ENCODE assay signal across 25 mouse cellular contexts in genomic region chr12:109529501-109529900, GRCm38 (mm10).
A peak's percentile ranks its signal among the peaks of the same experiment; 100 is the strongest.
DNase-seq lines count a peak whose midpoint lies in the region; ATAC-seq and TF ChIP-seq lines count a peak whose summit lies in the region.
"Had no signal": no experiment of that assay in that cellular context is flagged by ENCODE, and none has a peak within 500 bp of the region (broad histone marks: within the 10 kb centered on the region; RNA-seq: fewer than 3 reads in every experiment).

No protein-coding gene starts in this region.

- in situ Hi-C loops in ES-E14 (cut with MboI; ENCODE audit: low sequenced_read_pairs in 2 of 2, unreplicated experiment in 2 of 2), result no loop called here

- H3K27me3 ChIP-seq in midbrain, embryonic 10.5 days (ENCODE audit: low read depth, poor library complexity, severe bottlenecking), result peaks cover 35% of the 10 kb centered on the region
- 0 out of 2 replicates have a peak, but pooled peaks cover 3% of the 10 kb centered on the region for H3K27me3 ChIP-seq in midbrain, postnatal 0 days (ENCODE audit: insufficient read depth, low read length)
- H3K27me3 ChIP-seq in embryonic facial prominence, embryonic 14.5 days (replicated peaks; ENCODE audit: control insufficient read depth, insufficient read depth, low read length), result no peaks in the 10 kb centered on the region
- H3K27me3 ChIP-seq: embryonic facial prominence, embryonic 15.5 days; hindbrain, embryonic 15.5 days had no signal

- DNase-seq in midbrain, embryonic 10.5 days (ENCODE audit: low spot score), result no peak
- DNase-seq in midbrain, postnatal 0 days (ENCODE audit: low spot score), result no peak
- no peak for DNase-seq in ES-E14 (ENCODE audit: low read depth, low spot score)
- DNase-seq in embryonic facial prominence, embryonic 14.5 days (ENCODE audit: low spot score), result no peak
- no peak for DNase-seq in right cerebral cortex, postnatal 25 days
- DNase-seq in heart, postnatal 36 days, result no peak
- DNase-seq: adrenal gland, adult 2 months; adrenal gland, postnatal 14 days; cerebellum, adult 11 months; cerebellum, adult 2 months; cerebellum, adult 9-11 months; cerebellum, postnatal 25 days; gastrocnemius, postnatal 10 days; gastrocnemius, postnatal 36 days; heart, adult 2 months; heart, postnatal 14 days had no signal

- peaks cover 53% of the 10 kb centered on the region for H3K9me3 ChIP-seq in midbrain, embryonic 10.5 days (replicated peaks)
- peaks cover 16% of the 10 kb centered on the region; the same call in 1 of the 2 replicates for H3K9me3 ChIP-seq in midbrain, postnatal 0 days (ENCODE audit: low read length)
- H3K9me3 ChIP-seq in ES-E14 (ENCODE audit: control insufficient read depth, insufficient read depth, low read depth, low read length), result no peaks in the 10 kb centered on the region
- peaks cover 51% of the 10 kb centered on the region for H3K9me3 ChIP-seq in embryonic facial prominence, embryonic 14.5 days (ENCODE audit: control insufficient read depth, low read length)

- intact Hi-C loops in heart, postnatal 36 days (cut with DNase I), result no loop called here

- no peak overlapping the region for H3K4me2 ChIP-seq in midbrain, postnatal 0 days (ENCODE audit: low read depth, low read length, poor library complexity, severe bottlenecking)
- no peak overlapping the region for H3K4me2 ChIP-seq in embryonic facial prominence, embryonic 14.5 days (ENCODE audit: low read depth, low read length)
- H3K4me2 ChIP-seq: embryonic facial prominence, embryonic 15.5 days; forebrain, embryonic 12.5 days; heart, embryonic 13.5 days; hindbrain, embryonic 12.5 days; hindbrain, embryonic 15.5 days had no signal

- 0 out of 2 replicates have a peak, but pooled peaks cover 2% of the 10 kb centered on the region for H3K36me3 ChIP-seq in midbrain, embryonic 10.5 days
- H3K36me3 ChIP-seq in midbrain, postnatal 0 days (ENCODE audit: insufficient read depth, low read length), result no peaks in the 10 kb centered on the region
- H3K36me3 ChIP-seq in ES-E14 (ENCODE audit: control insufficient read depth, insufficient read depth, low read length, poor library complexity, severe bottlenecking), result no peaks in the 10 kb centered on the region
- no peaks in the 10 kb centered on the region for H3K36me3 ChIP-seq in embryonic facial prominence, embryonic 14.5 days (ENCODE audit: control insufficient read depth, insufficient read depth, low read length)
- H3K36me3 ChIP-seq: embryonic facial prominence, embryonic 15.5 days; forebrain, embryonic 12.5 days; heart, embryonic 10.5 days; heart, embryonic 13.5 days; hindbrain, embryonic 12.5 days; hindbrain, embryonic 15.5 days had no signal

- no peak for TF ChIP-seq CTCF in midbrain, postnatal 0 days (IDR thresholded peaks at IDR 0.05)

- H3K4me1 ChIP-seq in midbrain, embryonic 10.5 days, result peaks cover 61% of the 10 kb centered on the region
- no peaks in the 10 kb centered on the region for H3K4me1 ChIP-seq in midbrain, postnatal 0 days (ENCODE audit: insufficient read depth, low read length)
- peaks cover 3 to 20% of the 10 kb centered on the region in 2 experiments; a peak in 2 of 4 replicates for H3K4me1 ChIP-seq in ES-E14 (ENCODE audit: control insufficient read depth in 2 of 2, insufficient read depth in 2 of 2, low read length in 2 of 2, poor library complexity in 1 of 2)
- peaks cover 15% of the 10 kb centered on the region for H3K4me1 ChIP-seq in embryonic facial prominence, embryonic 14.5 days (ENCODE audit: control insufficient read depth, insufficient read depth, low read length)
- H3K4me1 ChIP-seq: hindbrain, embryonic 15.5 days had no signal

- no peak overlapping the region for H3K4me3 ChIP-seq in midbrain, embryonic 10.5 days
- no peak overlapping the region for H3K4me3 ChIP-seq in midbrain, postnatal 0 days (ENCODE audit: low read depth, low read length)
- peak overlapping the region; percentile 24 to 56 for H3K4me3 ChIP-seq in ES-E14 (ENCODE audit: insufficient read depth in 1 of 2, low read depth in 1 of 2, low read length in 2 of 2, poor library complexity in 1 of 2, severe bottlenecking in 1 of 2)
- H3K4me3 ChIP-seq in embryonic facial prominence, embryonic 14.5 days (ENCODE audit: low read depth, low read length), result no peak overlapping the region
- H3K4me3 ChIP-seq: embryonic facial prominence, embryonic 15.5 days; forebrain, embryonic 12.5 days; heart, adult 2 months; heart, embryonic 13.5 days; hindbrain, embryonic 12.5 days; hindbrain, embryonic 15.5 days had no signal

- H3K9ac ChIP-seq in midbrain, postnatal 0 days (replicated peaks; ENCODE audit: low read length, poor library complexity, severe bottlenecking), result no peak overlapping the region
- H3K9ac ChIP-seq in ES-E14 (ENCODE audit: insufficient read depth, low read depth, low read length, poor library complexity, severe bottlenecking), result peak overlapping the region; percentile 67
- no peak overlapping the region for H3K9ac ChIP-seq in embryonic facial prominence, embryonic 14.5 days (ENCODE audit: low read depth, low read length)
- H3K9ac ChIP-seq: embryonic facial prominence, embryonic 15.5 days; forebrain, embryonic 12.5 days; heart, embryonic 13.5 days; hindbrain, embryonic 12.5 days; hindbrain, embryonic 15.5 days had no signal

- H3K27ac ChIP-seq in midbrain, embryonic 10.5 days (replicated peaks), result peak overlapping the region; percentile 75; the same call in 1 of the 2 replicates
- H3K27ac ChIP-seq in midbrain, postnatal 0 days (ENCODE audit: low read depth, low read length), result no peak overlapping the region
- H3K27ac ChIP-seq in ES-E14 (ENCODE audit: insufficient read depth, low read depth, low read length, poor library complexity, severe bottlenecking), result peak overlapping the region; percentile 99
- H3K27ac ChIP-seq in embryonic facial prominence, embryonic 14.5 days (replicated peaks; ENCODE audit: low read depth, low read length), result peak overlapping the region; percentile 50; the same call in 1 of the 2 replicates
- H3K27ac ChIP-seq: embryonic facial prominence, embryonic 15.5 days; forebrain, embryonic 12.5 days; heart, adult 2 months; heart, embryonic 10.5 days; heart, embryonic 13.5 days; hindbrain, embryonic 12.5 days; hindbrain, embryonic 15.5 days had no signal

- 41% methylated on average over 6 of the region's 6 CpGs for WGBS in midbrain, embryonic 10.5 days
- 62% methylated on average over 6 of the region's 6 CpGs for WGBS in midbrain, postnatal 0 days
- WGBS in embryonic facial prominence, embryonic 14.5 days, result 70% methylated on average over 6 of the region's 6 CpGs

- no peak for ATAC-seq in midbrain, postnatal 0 days (ENCODE audit: low FRiP score)
- no peak for ATAC-seq in embryonic facial prominence, embryonic 14.5 days (ENCODE audit: low read depth)
- ATAC-seq: CD4-positive, CD25-positive, alpha-beta regulatory T cell, adult 4 months; forebrain, embryonic 16.5 days; intestine, postnatal 0 days had no signal

TF ChIP-seq in ES-E14, 5 proteins besides CTCF, POLR2A, EP300 and RAD21:
- TF ChIP-seq HCFC1 (IDR thresholded peaks at IDR 0.05; ENCODE audit: borderline replicate concordance, insufficient read depth, low read length), result no peak
- no peak for TF ChIP-seq CHD2 (IDR thresholded peaks at IDR 0.05; ENCODE audit: low read depth, low read length)
- TF ChIP-seq MAFK (IDR thresholded peaks at IDR 0.05; ENCODE audit: insufficient read depth, low read depth, low read length), result no peak
- TF ChIP-seq ZC3H11A (IDR thresholded peaks at IDR 0.05; ENCODE audit: borderline replicate concordance, low read depth, low read length), result no peak
- TF ChIP-seq ZNF384 (IDR thresholded peaks at IDR 0.05; ENCODE audit: low read depth, low read length), result no peak

Comparison
In these comparisons a context has a peak if more than half of its experiments do, and no peak if none do; other contexts are left out.
1. H3K4me3 ChIP-seq: peak in ES-E14 (2 of 2); none in midbrain, embryonic 10.5 days (single experiment), midbrain, postnatal 0 days (single experiment) and embryonic facial prominence, embryonic 14.5 days (single experiment).